ENCODE assay signal across 17 mouse cellular contexts in genomic region chr16:46293831-46294230, GRCm38 (mm10).
A peak's percentile ranks its signal among the peaks of the same experiment; 100 is the strongest.
DNase-seq lines count a peak whose midpoint lies in the region; ATAC-seq and TF ChIP-seq lines count a peak whose summit lies in the region.
"Had no signal": no experiment of that assay in that cellular context is flagged by ENCODE, and none has a peak within 500 bp of the region (broad histone marks: within the 10 kb centered on the region; RNA-seq: fewer than 3 reads in every experiment).

No protein-coding gene starts in this region.

- H3K9ac ChIP-seq in forebrain, embryonic 13.5 days, result no peak overlapping the region
- no peak overlapping the region for H3K9ac ChIP-seq in limb, embryonic 14.5 days (ENCODE audit: low read depth, low read length, severe bottlenecking)
- no peak overlapping the region for H3K9ac ChIP-seq in forebrain, postnatal 0 days
- H3K9ac ChIP-seq: heart, embryonic 15.5 days; midbrain, embryonic 12.5 days had no signal

- H3K9me3 ChIP-seq in forebrain, embryonic 10.5 days, result no peaks in the 10 kb centered on the region
- no peaks in the 10 kb centered on the region for H3K9me3 ChIP-seq in forebrain, embryonic 13.5 days (replicated peaks)
- H3K9me3 ChIP-seq in limb, embryonic 14.5 days (ENCODE audit: control insufficient read depth, low read length), result no peaks in the 10 kb centered on the region
- H3K9me3 ChIP-seq in limb, embryonic 10.5 days (replicated peaks), result no peaks in the 10 kb centered on the region
- no peaks in the 10 kb centered on the region for H3K9me3 ChIP-seq in forebrain, postnatal 0 days (ENCODE audit: low read length)
- H3K9me3 ChIP-seq: heart, embryonic 15.5 days; midbrain, embryonic 12.5 days had no signal

- 0 out of 2 replicates have a peak overlapping the region, but pooled peaks have one; percentile 11 for H3K27ac ChIP-seq in forebrain, embryonic 10.5 days
- H3K27ac ChIP-seq in forebrain, embryonic 13.5 days, result no peak overlapping the region
- H3K27ac ChIP-seq in limb, embryonic 14.5 days (replicated peaks; ENCODE audit: low read depth, low read length), result no peak overlapping the region
- no peak overlapping the region for H3K27ac ChIP-seq in limb, embryonic 10.5 days
- H3K27ac ChIP-seq in forebrain, postnatal 0 days (ENCODE audit: low read depth, low read length), result no peak overlapping the region
- H3K27ac ChIP-seq: heart, embryonic 15.5 days; left cerebral cortex, adult 2 months; midbrain, embryonic 12.5 days had no signal

- no peak for TF ChIP-seq CTCF in forebrain, postnatal 0 days (IDR thresholded peaks at IDR 0.05; ENCODE audit: low read depth)

- H3K36me3 ChIP-seq in forebrain, embryonic 10.5 days (replicated peaks), result no peaks in the 10 kb centered on the region
- H3K36me3 ChIP-seq in forebrain, embryonic 13.5 days (ENCODE audit: poor library complexity, severe bottlenecking), result no peaks in the 10 kb centered on the region
- H3K36me3 ChIP-seq in limb, embryonic 14.5 days (ENCODE audit: control insufficient read depth, insufficient read depth, low read length), result no peaks in the 10 kb centered on the region
- H3K36me3 ChIP-seq in limb, embryonic 10.5 days, result no peaks in the 10 kb centered on the region
- H3K36me3 ChIP-seq in forebrain, postnatal 0 days (ENCODE audit: insufficient read depth), result no peaks in the 10 kb centered on the region
- H3K36me3 ChIP-seq: heart, embryonic 15.5 days; midbrain, embryonic 12.5 days had no signal

- H3K4me3 ChIP-seq in forebrain, embryonic 10.5 days, result no peak overlapping the region
- H3K4me3 ChIP-seq in forebrain, embryonic 13.5 days, result no peak overlapping the region
- H3K4me3 ChIP-seq in limb, embryonic 14.5 days (replicated peaks; ENCODE audit: low read length), result no peak overlapping the region
- H3K4me3 ChIP-seq in limb, embryonic 10.5 days, result no peak overlapping the region
- no peak overlapping the region for H3K4me3 ChIP-seq in forebrain, postnatal 0 days (ENCODE audit: low read depth, low read length)
- H3K4me3 ChIP-seq: heart, embryonic 15.5 days; left cerebral cortex, adult 2 months; midbrain, embryonic 12.5 days had no signal

- H3K4me2 ChIP-seq in forebrain, embryonic 13.5 days, result no peak overlapping the region
- H3K4me2 ChIP-seq in limb, embryonic 14.5 days (replicated peaks; ENCODE audit: low read depth, low read length, severe bottlenecking), result no peak overlapping the region
- no peak overlapping the region for H3K4me2 ChIP-seq in forebrain, postnatal 0 days (ENCODE audit: low read depth)
- H3K4me2 ChIP-seq: heart, embryonic 15.5 days; midbrain, embryonic 12.5 days had no signal

- peaks cover 35% of the 10 kb centered on the region for H3K4me1 ChIP-seq in forebrain, embryonic 10.5 days
- peaks cover 22% of the 10 kb centered on the region for H3K4me1 ChIP-seq in forebrain, embryonic 13.5 days
- H3K4me1 ChIP-seq in limb, embryonic 14.5 days (ENCODE audit: control insufficient read depth, insufficient read depth, low read length), result no peaks in the 10 kb centered on the region
- H3K4me1 ChIP-seq in limb, embryonic 10.5 days, result 0 out of 2 replicates have a peak, but pooled peaks cover 9% of the 10 kb centered on the region
- peaks cover 10% of the 10 kb centered on the region for H3K4me1 ChIP-seq in forebrain, postnatal 0 days (ENCODE audit: insufficient read depth)

- TF ChIP-seq POLR2A in limb, embryonic 14.5 days (IDR thresholded peaks at IDR 0.05; ENCODE audit: borderline replicate concordance, extremely low read depth, insufficient read depth, insufficient read length), result no peak

- WGBS in forebrain, embryonic 10.5 days, result 14% methylated on average over 1 of the region's 1 CpGs
- WGBS in forebrain, embryonic 13.5 days, result 22% methylated on average over 1 of the region's 1 CpGs
- 52% methylated on average over 1 of the region's 1 CpGs for WGBS in limb, embryonic 14.5 days
- WGBS in limb, embryonic 10.5 days, result 67% methylated on average over 1 of the region's 1 CpGs
- 42% methylated on average over 1 of the region's 1 CpGs for WGBS in forebrain, postnatal 0 days

- no peaks in the 10 kb centered on the region for H3K27me3 ChIP-seq in forebrain, embryonic 10.5 days (ENCODE audit: poor library complexity, severe bottlenecking)
- H3K27me3 ChIP-seq in forebrain, embryonic 13.5 days, result no peaks in the 10 kb centered on the region
- H3K27me3 ChIP-seq in limb, embryonic 14.5 days (ENCODE audit: control insufficient read depth, insufficient read depth, low read length), result no peaks in the 10 kb centered on the region
- no peaks in the 10 kb centered on the region for H3K27me3 ChIP-seq in limb, embryonic 10.5 days (ENCODE audit: low read depth, poor library complexity, severe bottlenecking)
- H3K27me3 ChIP-seq in forebrain, postnatal 0 days (ENCODE audit: insufficient read depth, low read length), result no peaks in the 10 kb centered on the region
- H3K27me3 ChIP-seq: heart, embryonic 15.5 days; midbrain, embryonic 12.5 days had no signal

- no peak for DNase-seq in forebrain, embryonic 10.5 days (ENCODE audit: extremely low spot score, low spot score)
- DNase-seq in limb, embryonic 14.5 days (ENCODE audit: low spot score), result no peak
- no peak for DNase-seq in limb, embryonic 10.5 days (ENCODE audit: low spot score)
- DNase-seq in embryo, embryonic 10 days (ENCODE audit: low spot score), result peak; percentile 60
- DNase-seq in mesoderm, embryonic 11.5 days (ENCODE audit: low read depth, low spot score), result peak; percentile 36
- DNase-seq in forebrain, postnatal 0 days, result no peak
- DNase-seq: adrenal gland, postnatal 36 days; cerebellum, adult 11 months; cerebellum, postnatal 10 days; kidney, adult 11 months; layer of hippocampus, adult 9-11 months; left cerebral cortex, postnatal 4 days; thymus, postnatal 36 days had no signal

- no peak for ATAC-seq in forebrain, embryonic 13.5 days
- 0 out of 2 replicates have a peak, but pooled peaks have one; percentile 26 for ATAC-seq in limb, embryonic 14.5 days (ENCODE audit: low FRiP score, low read depth)
- ATAC-seq in forebrain, postnatal 0 days, result no peak

Comparison
In these comparisons a context has a peak if more than half of its experiments do, and no peak if none do; other contexts are left out.
1. DNase-seq: peak in embryo, embryonic 10 days (single experiment) and mesoderm, embryonic 11.5 days (single experiment); none in forebrain, embryonic 10.5 days (single experiment), limb, embryonic 14.5 days (single experiment), limb, embryonic 10.5 days (single experiment) and forebrain, postnatal 0 days (single experiment).